Mouse (Mus musculus) forebrain, embryonic 11.5 days (tissue): ENCODE measurements around the gene Sgms1. TPM values are rescaled to one million over a fixed set of nuclear protein-coding genes. Genes with fewer than 3 reads are reported as not detected.
A peak's percentile ranks its signal among the peaks of the same experiment; 100 is the strongest.

Source experiments
- ATAC-seq: fragments of 200-750 bp; cut with Nextera tagmentation; replicated peaks from 2 replicates; pipeline ENCODE4 v1.8.0; 2017; ENCODE audit warnings: moderate TSS enrichment; ENCODE audit not compliant: low FRiP score
- DNase-seq: peaks from one replicate; pipeline ENCODE4 v3.0.0-alpha.2; 2017; ENCODE audit warnings: low spot score
- H3K27ac ChIP-seq: fragments of 300-500 bp; sonication (generic); 2 replicates; pipeline ENCODE4 v1.5.1; 2014; ENCODE audit warnings: low read depth, low read length
- H3K27me3 ChIP-seq: fragments of 300-500 bp; sonication (generic); 2 replicates; pipeline ENCODE4 v1.6.1; 2014; ENCODE audit warnings: mild to moderate bottlenecking, low read length, mixed read lengths; ENCODE audit not compliant: control insufficient read depth, insufficient read depth
- H3K36me3 ChIP-seq: fragments of 300-500 bp; sonication (generic); 2 replicates; pipeline ENCODE4 v1.6.1; 2014; ENCODE audit warnings: mild to moderate bottlenecking, low read length, moderate library complexity, mixed read lengths; ENCODE audit not compliant: control insufficient read depth, insufficient read depth
- H3K4me1 ChIP-seq: fragments of 300-500 bp; sonication (generic); replicated peaks from 2 replicates; pipeline ENCODE4 v1.6.1; 2014; ENCODE audit warnings: low read length, mixed read lengths; ENCODE audit not compliant: control insufficient read depth, insufficient read depth
- H3K4me2 ChIP-seq: fragments of 300-500 bp; sonication (generic); 2 replicates; pipeline ENCODE4 v1.6.1; 2014; ENCODE audit warnings: low read depth, mild to moderate bottlenecking, low read length, moderate library complexity, mixed read lengths; ENCODE audit not compliant: severe bottlenecking
- H3K4me3 ChIP-seq: fragments of 300-500 bp; sonication (generic); 2 replicates; pipeline ENCODE4 v1.5.1; 2014; ENCODE audit warnings: low read depth, low read length
- H3K9ac ChIP-seq: fragments of 300-500 bp; sonication (generic); 2 replicates; pipeline ENCODE4 v1.6.1; 2014; ENCODE audit warnings: low read length
- H3K9me3 ChIP-seq: fragments of 300-500 bp; sonication (generic); 2 replicates; pipeline ENCODE4 v1.6.1; 2016; ENCODE audit warnings: low read length, mixed read lengths; ENCODE audit not compliant: control insufficient read depth
- WGBS: fragments of 180-500 bp; shearing (Covaris S2); extraction: QIAGEN DNeasy Blood & Tissue Kit; methylation state at CpG from one replicate; pipeline ENCODE4 v1.1.7; 2014; 5-methylcytosine and 5-hydroxymethylcytosine counted together
- polyA plus RNA-seq: library from polyadenylated mRNA; unstranded; fragments of >200 nt; fragmentation: Nextera tagmentation; extraction: Ambion mirVana; gene quantifications from 2 replicates; pipeline ENCODE4 v1.2.1, GENCODE M21; 2014

Sgms1 gene
- polyA plus RNA-seq, 1 experiment from 2014 or later, result 17.8 TPM

DNA sequence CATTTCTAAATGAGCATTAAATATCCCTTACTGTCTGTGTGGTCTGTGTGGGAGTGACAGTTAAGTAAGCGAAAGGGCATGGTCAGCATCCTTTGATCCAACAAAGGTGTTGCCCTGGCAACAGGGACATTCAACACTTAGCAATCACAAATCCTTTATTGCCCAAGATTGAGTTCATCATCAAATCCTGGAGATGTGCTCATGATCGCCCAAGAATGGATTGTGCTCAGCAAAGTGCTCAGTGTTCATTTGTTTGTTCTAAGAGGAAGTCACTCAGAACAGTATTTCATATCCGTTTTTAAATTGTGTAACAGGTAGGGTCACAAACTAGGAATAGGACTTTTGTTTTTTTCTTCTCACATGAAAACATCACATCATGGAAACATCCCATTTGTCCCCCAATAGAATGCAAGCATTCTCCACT, 165.8 kb downstream of the Sgms1 start:
- Histone ChIP-seq H3K9ac (no peak overlapping the region), H3K4me3 (no peak overlapping the region), H3K9me3 (no peaks in the 10 kb centered on the region), H3K4me2 (no peak overlapping the region), H3K27me3 (no peaks in the 10 kb centered on the region), H3K36me3 (no peaks in the 10 kb centered on the region), H3K4me1 (no peaks in the 10 kb centered on the region), H3K27ac (no peak overlapping the region)
- DNase-seq (no peak), ATAC-seq (no peak)
- WGBS, result 71% methylated on average over 3 of the region's 3 CpGs

DNA sequence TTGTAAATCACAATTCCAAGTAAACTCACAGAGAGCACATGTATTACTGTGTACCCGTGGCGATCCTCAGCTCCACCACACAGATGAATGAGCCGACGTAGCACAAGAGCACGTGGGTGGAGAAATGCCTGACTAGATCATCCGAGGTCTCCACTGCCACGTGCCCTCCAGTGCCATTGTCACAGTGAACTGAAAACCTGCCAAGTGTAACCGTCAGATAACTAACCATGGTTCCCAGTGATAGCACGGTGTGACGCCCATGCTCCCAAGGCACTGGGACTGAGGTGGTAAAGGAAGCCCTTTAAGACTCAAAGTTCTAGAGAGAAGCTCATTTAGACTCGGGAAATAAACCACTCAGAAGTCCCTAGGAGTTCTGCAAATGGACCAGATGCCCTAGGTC, 167.4 kb downstream of the Sgms1 start:
- Histone ChIP-seq H3K4me3 (no peak overlapping the region), H3K36me3 (no peaks in the 10 kb centered on the region), H3K9me3 (no peaks in the 10 kb centered on the region), H3K9ac (no peak overlapping the region), H3K4me2 (no peak overlapping the region), H3K27me3 (no peaks in the 10 kb centered on the region), H3K4me1 (no peaks in the 10 kb centered on the region), H3K27ac (no peak overlapping the region)
- WGBS, result 93% methylated on average over 11 of the region's 11 CpGs
- ATAC-seq, result no peak
- no peak for DNase-seq

DNA sequence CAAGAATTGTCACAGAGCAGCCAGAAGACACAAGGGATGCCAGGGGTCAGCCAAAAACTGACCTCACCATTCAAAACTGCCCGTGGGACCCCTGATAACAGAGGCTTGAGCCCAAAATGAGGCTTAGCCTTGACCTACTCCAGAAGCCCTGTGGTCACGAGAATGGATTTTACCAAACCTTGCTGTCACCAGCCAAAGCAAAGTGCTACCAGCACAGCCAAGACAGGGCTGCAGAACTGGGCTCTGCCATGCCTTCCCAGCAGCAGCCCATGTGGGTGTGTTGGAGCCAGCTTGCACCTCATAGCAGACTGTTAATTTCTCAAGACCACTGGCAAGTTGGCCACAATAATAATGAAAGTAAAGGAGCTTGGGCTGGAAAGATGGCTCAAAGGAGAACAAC, 168.5 kb downstream of the Sgms1 start:
- DNase-seq (no peak), ATAC-seq (no peak)
- no peak overlapping the region for H3K27ac ChIP-seq
- 72% methylated on average over 2 of the region's 2 CpGs for WGBS
- no peaks in the 10 kb centered on the region for H3K36me3 ChIP-seq
- H3K9ac ChIP-seq, result no peak overlapping the region
- no peaks in the 10 kb centered on the region for H3K4me1 ChIP-seq
- H3K4me2 ChIP-seq, result no peak overlapping the region
- H3K9me3 ChIP-seq, result no peaks in the 10 kb centered on the region
- H3K27me3 ChIP-seq, result no peaks in the 10 kb centered on the region
- H3K4me3 ChIP-seq, result no peak overlapping the region

DNA sequence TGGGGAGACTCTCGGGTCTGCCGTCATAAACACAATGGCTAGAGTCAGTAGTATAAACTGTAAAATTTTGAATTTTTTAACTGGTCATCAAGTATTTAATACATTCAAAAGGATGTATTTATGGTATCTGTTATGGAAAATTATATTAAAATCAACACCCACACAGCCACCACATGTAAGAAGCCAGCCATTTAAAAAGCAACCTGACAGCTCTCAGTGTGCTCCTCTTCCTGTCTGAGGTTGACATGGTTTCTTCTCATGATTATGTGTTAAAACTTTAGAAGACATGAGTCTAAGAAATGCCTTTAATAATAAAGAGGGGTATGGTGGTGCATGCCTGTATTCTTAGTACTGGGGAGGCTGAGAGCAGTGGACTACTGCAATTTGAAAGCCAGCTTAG, 172.8 kb downstream of the Sgms1 start:
- H3K9ac ChIP-seq, result no peak overlapping the region
- DNase-seq (no peak), ATAC-seq (no peak)
- 94% methylated on average over 2 of the region's 2 CpGs for WGBS
- no peaks in the 10 kb centered on the region for H3K36me3 ChIP-seq
- H3K4me3 ChIP-seq, result no peak overlapping the region
- H3K4me1 ChIP-seq, result no peaks in the 10 kb centered on the region
- no peaks in the 10 kb centered on the region for H3K9me3 ChIP-seq
- no peaks in the 10 kb centered on the region for H3K27me3 ChIP-seq
- H3K4me2 ChIP-seq, result no peak overlapping the region
- H3K27ac ChIP-seq, result no peak overlapping the region

DNA sequence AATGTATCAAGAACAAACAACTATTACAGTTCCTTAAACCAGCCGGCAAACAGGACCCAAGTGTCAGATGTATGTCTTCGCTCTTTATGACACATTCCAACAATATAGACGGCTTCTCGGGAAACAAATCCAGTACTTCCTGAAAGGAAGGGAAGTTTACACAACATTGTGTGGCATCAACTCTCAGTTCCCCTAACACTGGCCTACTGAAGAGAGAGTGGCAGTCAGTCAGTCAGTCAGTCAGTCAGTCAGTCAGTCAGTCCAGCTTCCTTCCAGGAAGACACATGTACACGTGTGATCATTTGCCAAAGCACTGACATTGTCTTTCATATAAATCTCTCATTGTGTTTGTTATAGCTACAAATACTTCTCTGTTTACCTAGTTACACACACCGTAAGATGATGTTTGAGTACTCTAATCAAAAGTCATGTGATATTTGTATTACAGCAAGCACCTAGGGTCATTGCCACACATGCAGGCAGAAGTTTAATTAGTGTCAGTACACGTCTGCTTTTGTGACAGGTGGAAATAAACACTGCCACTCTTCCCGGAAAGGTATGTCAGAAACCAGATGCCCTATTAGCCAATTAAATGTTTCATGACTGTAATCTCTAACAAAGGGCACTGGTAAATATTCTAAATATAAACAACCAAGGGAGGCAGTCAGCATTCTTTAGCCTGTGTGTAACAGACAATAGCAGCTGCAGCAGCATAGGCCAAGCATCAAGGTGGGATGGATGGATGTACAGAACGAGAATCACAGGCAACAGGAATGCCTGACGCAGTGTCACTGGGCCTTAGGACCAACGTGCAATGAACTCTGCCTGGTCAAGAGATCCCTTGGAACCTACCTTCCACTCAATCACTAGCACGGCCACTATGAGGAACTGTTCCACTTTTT, 174.4 kb downstream of the Sgms1 start:
- H3K4me3 ChIP-seq, result no peak overlapping the region
- H3K9me3 ChIP-seq, result no peaks in the 10 kb centered on the region
- 0 out of 2 replicates have a peak, but pooled peaks cover 4% of the 10 kb centered on the region for H3K4me1 ChIP-seq
- no peak overlapping the region for H3K27ac ChIP-seq
- no peaks in the 10 kb centered on the region for H3K27me3 ChIP-seq
- ATAC-seq (no peak), DNase-seq (no peak)
- H3K36me3 ChIP-seq, result no peaks in the 10 kb centered on the region
- WGBS, result 87% methylated on average over 12 of the region's 12 CpGs
- H3K4me2 ChIP-seq, result no peak overlapping the region
- no peak overlapping the region for H3K9ac ChIP-seq

DNA sequence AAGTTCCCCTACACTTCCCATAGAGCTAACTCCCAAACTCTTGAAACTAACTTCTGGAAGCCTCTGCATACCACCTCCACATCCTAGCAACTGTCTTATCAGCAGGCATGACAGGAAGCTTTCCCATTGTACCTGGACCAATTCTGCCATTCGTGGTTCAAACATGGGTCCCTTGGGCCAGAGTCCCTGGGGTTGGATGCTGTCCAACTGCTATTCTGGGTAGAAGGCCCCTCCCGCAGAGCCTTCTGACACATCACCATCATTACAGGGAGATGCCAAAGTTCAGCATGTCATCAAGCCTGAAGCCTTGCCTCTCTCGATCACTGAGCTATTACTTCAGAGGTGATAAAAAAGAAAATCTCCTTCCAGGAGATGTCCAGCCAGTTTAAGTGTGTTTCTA, 175.9 kb downstream of the Sgms1 start:
- no peaks in the 10 kb centered on the region for H3K27me3 ChIP-seq
- H3K9ac ChIP-seq, result no peak overlapping the region
- ATAC-seq (no peak), DNase-seq (no peak)
- 87% methylated on average over 3 of the region's 3 CpGs for WGBS
- H3K4me3 ChIP-seq, result no peak overlapping the region
- no peak overlapping the region for H3K4me2 ChIP-seq
- H3K36me3 ChIP-seq, result no peaks in the 10 kb centered on the region
- H3K27ac ChIP-seq, result no peak overlapping the region
- no peaks in the 10 kb centered on the region for H3K9me3 ChIP-seq
- 0 out of 2 replicates have a peak, but pooled peaks cover 5% of the 10 kb centered on the region for H3K4me1 ChIP-seq

DNA sequence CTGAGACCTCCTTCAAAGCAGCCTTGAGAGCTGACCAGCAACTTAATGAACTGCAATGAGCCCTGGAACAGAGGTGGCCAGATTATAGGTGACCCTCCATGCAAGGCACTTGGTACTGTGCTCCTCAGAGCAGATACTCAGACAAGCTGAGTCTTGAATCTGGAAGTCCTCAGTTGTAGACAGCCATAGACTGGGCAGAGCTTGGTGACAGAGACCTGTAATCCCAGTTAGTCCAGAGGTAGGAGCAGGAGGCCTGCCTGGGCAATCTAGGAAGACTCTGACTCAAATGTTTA, 178.3 kb downstream of the Sgms1 start:
- 0 out of 2 replicates have a peak, but pooled peaks cover 5% of the 10 kb centered on the region for H3K4me1 ChIP-seq
- no peaks in the 10 kb centered on the region for H3K27me3 ChIP-seq
- H3K4me2 ChIP-seq, result peak overlapping the region; percentile 78
- H3K36me3 ChIP-seq, result no peaks in the 10 kb centered on the region
- no peaks in the 10 kb centered on the region for H3K9me3 ChIP-seq
- no peak overlapping the region for H3K27ac ChIP-seq
- H3K4me3 ChIP-seq, result peak overlapping the region; percentile 28
- no peak overlapping the region for H3K9ac ChIP-seq
- ATAC-seq (peak; percentile 78), DNase-seq (no peak)

DNA sequence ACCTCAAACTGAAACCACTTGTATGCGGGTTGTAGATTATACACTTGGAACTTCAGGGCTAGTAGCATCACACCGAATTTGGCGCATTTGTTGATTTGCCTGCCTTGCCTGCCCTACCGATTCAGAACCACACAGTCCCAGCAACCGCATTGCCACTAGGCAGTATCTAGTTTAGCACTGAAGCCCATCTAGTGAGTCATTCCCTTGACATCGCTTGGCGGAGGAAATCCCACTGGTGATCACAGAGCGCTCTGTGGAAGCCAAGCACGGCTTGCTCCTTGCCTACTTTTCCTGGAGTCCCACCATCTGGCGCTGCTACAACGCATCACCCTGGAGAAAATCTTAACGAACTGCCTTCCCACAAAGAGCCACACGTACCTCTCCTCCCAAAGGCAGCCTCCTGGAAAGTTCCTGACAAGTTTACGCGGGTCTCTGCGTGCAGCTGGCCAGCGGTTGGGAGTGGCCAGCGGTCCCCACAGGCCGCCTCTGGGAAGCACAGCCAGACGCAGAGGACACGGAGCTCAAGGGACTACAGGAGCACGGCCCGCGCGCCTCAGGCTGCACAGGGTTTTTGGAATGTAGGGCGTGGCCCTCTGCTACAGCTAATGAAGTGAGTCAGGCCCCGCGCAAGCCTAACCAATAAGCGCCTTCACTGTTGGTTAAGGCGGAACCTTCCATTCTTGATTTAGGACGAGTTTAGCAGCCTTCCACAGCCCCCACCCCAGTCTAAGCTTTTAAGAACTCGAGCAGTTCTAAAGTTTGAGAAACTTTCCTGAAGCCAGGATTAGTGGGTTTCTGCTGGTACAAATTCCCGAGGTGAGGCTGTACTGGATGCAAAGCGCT, 178.8 kb downstream of the Sgms1 start:
- no peaks in the 10 kb centered on the region for H3K27me3 ChIP-seq
- H3K9ac ChIP-seq, result peak overlapping the region; percentile 50
- H3K27ac ChIP-seq, result no peak overlapping the region
- peak overlapping the region; percentile 28 for H3K4me3 ChIP-seq
- peak; percentile 88 for DNase-seq
- H3K9me3 ChIP-seq, result no peaks in the 10 kb centered on the region
- peak overlapping the region; percentile 78 for H3K4me2 ChIP-seq
- no peaks in the 10 kb centered on the region for H3K36me3 ChIP-seq
- 0 out of 2 replicates have a peak, but pooled peaks cover 5% of the 10 kb centered on the region for H3K4me1 ChIP-seq
- peak; percentile 98 for ATAC-seq
- 3% methylated on average over 34 of the region's 34 CpGs for WGBS
